Comparison of ENCODE assay signal across 8 mouse cellular contexts in the genomic region with DNA sequence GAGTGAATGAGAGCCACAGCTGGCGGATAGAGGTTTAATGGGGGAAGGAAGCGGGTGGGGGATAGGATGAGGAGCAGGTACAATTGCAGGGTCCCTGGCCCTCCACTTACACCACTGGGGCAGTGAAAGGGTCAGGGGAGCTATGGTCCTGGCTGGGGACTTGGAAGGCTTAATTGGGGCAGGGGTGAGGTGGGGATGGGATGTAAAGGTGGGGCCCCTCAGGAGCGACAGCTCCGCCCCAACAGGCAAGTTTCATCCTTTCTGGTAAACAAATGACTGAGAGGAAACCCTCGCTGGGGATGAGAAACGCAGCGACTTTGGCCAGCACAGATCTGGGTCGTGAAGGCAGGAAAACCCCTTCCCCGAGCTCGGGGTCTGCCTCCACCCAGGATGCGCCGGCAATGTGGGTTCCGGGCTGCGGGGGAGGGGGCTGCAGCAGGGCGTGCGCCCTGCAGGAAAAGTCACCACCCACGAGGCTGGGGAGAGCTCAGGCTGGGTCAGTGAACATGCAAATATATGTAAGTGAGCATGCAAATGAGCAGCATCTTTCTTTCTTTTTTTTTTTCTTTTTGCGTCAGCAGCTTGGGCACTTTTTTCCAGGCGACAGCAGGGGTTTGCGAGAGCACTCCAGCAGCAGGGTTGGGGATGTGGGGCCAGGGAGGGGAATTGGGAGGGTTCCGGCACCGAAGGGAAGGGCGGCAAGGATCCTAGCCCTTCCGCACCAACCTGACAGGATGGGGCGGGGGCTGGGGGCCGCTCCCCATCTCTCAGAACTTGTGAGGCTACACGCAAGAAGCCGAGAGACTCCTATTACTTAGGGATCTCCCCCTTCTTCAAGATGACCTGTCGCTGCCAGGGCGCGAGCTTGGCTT. TPM values are rescaled to one million over a fixed set of nuclear protein-coding genes. Genes with fewer than 3 reads are reported as not detected.
DNase-seq lines count a peak whose midpoint lies in the region; ATAC-seq and TF ChIP-seq lines count a peak whose summit lies in the region.

No protein-coding gene starts in this region.

- no peak for DNase-seq in gastrocnemius, adult 2 months
- DNase-seq in gastrocnemius, postnatal 14 days: no peak
- peak; percentile 64 to 65 for DNase-seq in B cell, adult 2 months
- peak; percentile 49 to 68 for DNase-seq in thymus, postnatal 36 days
- DNase-seq in cerebellum, postnatal 36 days: no peak
- no peak for DNase-seq in gastrocnemius, postnatal 36 days

- ATAC-seq in forebrain, embryonic 16.5 days: no peak
- no peak for ATAC-seq in liver, embryonic 16.5 days (ENCODE audit: low read depth)

- no peak for TF ChIP-seq CTCF in gastrocnemius, adult 2 months (IDR thresholded peaks at IDR 0.05)

- peak overlapping the region; percentile 46 for H3K4me3 ChIP-seq in gastrocnemius, adult 2 months
- H3K4me3 ChIP-seq in forebrain, embryonic 16.5 days (replicated peaks; ENCODE audit: low read length): 0 out of 2 replicates have a peak overlapping the region, but pooled peaks have one; percentile 4
- 0 out of 2 replicates have a peak overlapping the region, but pooled peaks have one; percentile 16 for H3K4me3 ChIP-seq in liver, embryonic 16.5 days (ENCODE audit: low read depth, low read length)

- peak overlapping the region; percentile 28 for H3K4me2 ChIP-seq in forebrain, embryonic 16.5 days (ENCODE audit: low read length)
- H3K4me2 ChIP-seq in liver, embryonic 16.5 days (ENCODE audit: low read depth, low read length): peak overlapping the region; percentile 22

- no peak overlapping the region for H3K27ac ChIP-seq in gastrocnemius, adult 2 months
- no peak overlapping the region for H3K27ac ChIP-seq in forebrain, embryonic 16.5 days (ENCODE audit: low read length)
- H3K27ac ChIP-seq in liver, embryonic 16.5 days (ENCODE audit: low read length): no peak overlapping the region

- H3K4me1 ChIP-seq in forebrain, embryonic 16.5 days (replicated peaks; ENCODE audit: control insufficient read depth, insufficient read depth, low read length): peaks cover 19% of the 10 kb centered on the region
- peaks cover 9% of the 10 kb centered on the region for H3K4me1 ChIP-seq in liver, embryonic 16.5 days (ENCODE audit: control insufficient read depth, low read depth, low read length)

- WGBS in forebrain, embryonic 16.5 days: 1% methylated on average over 31 of the region's 31 CpGs
- WGBS in liver, embryonic 16.5 days (ENCODE audit: insufficient replicate concordance): 4% methylated on average over 31 of the region's 31 CpGs

- intact Hi-C loops in gastrocnemius, adult 2 months (cut with DNase I): no loop called here
- intact Hi-C loops in gastrocnemius, postnatal 14 days (cut with DNase I; ENCODE audit: low total_unique reads): no loop called here
- intact Hi-C loops in gastrocnemius, postnatal 36 days (cut with DNase I): no loop called here

- no peaks in the 10 kb centered on the region for H3K36me3 ChIP-seq in forebrain, embryonic 16.5 days (ENCODE audit: control insufficient read depth, insufficient read depth)
- no peaks in the 10 kb centered on the region for H3K36me3 ChIP-seq in liver, embryonic 16.5 days (ENCODE audit: control insufficient read depth, insufficient read depth)

- H3K9me3 ChIP-seq in forebrain, embryonic 16.5 days (ENCODE audit: control insufficient read depth, low read length): no peaks in the 10 kb centered on the region
- H3K9me3 ChIP-seq in liver, embryonic 16.5 days (replicated peaks; ENCODE audit: control insufficient read depth, low read length): no peaks in the 10 kb centered on the region

- peaks cover 93% of the 10 kb centered on the region for H3K27me3 ChIP-seq in forebrain, embryonic 16.5 days (replicated peaks; ENCODE audit: control insufficient read depth, insufficient read depth, low read length)
- H3K27me3 ChIP-seq in liver, embryonic 16.5 days (ENCODE audit: control insufficient read depth, insufficient read depth, low read depth, low read length): peaks cover 100% of the 10 kb centered on the region

- H3K9ac ChIP-seq in forebrain, embryonic 16.5 days (replicated peaks; ENCODE audit: low read depth, low read length): no peak overlapping the region
- no peak overlapping the region for H3K9ac ChIP-seq in liver, embryonic 16.5 days (ENCODE audit: low read depth, low read length)

RNA-seq across cellular contexts. Expression of a gene that starts 4.8 kb away (rescaled TPM):
- 1 to 10 TPM in 1 of 2 experiments, under 1 TPM in 1; 0.38 to 2.0 TPM for total RNA-seq in gastrocnemius, adult 2 months (2021)
- total RNA-seq in gastrocnemius, postnatal 14 days (2021): 1 to 10 TPM in 1 of 2 experiments, under 1 TPM in 1; 0.74 to 1.1 TPM
- 0.97 and 1.5 TPM in 2 replicates for polyA plus RNA-seq in forebrain, embryonic 16.5 days (2015; fragmentation: Nextera tagmentation; extraction: Ambion mirVana)
- 0.12 and 0.25 TPM in 2 replicates for polyA plus RNA-seq in liver, embryonic 16.5 days (2015; fragmentation: Nextera tagmentation; extraction: Ambion mirVana)
- under 1 TPM; 0.76 to 0.84 TPM for total RNA-seq in gastrocnemius, postnatal 36 days (2021)

RNA-seq across cellular contexts. Expression of a gene that starts 31.6 kb away (rescaled TPM):
- under 1 TPM; 0.13 to 0.45 TPM for total RNA-seq in gastrocnemius, adult 2 months (2021)
- under 1 TPM; 0.58 to 0.90 TPM for total RNA-seq in gastrocnemius, postnatal 14 days (2021)
- 0.08 and 0.12 TPM in 2 replicates for polyA plus RNA-seq in forebrain, embryonic 16.5 days (2015; fragmentation: Nextera tagmentation; extraction: Ambion mirVana)
- 1.1 and 2.3 TPM in 2 replicates for polyA plus RNA-seq in liver, embryonic 16.5 days (2015; fragmentation: Nextera tagmentation; extraction: Ambion mirVana)
- under 1 TPM; 0.27 to 0.43 TPM for total RNA-seq in gastrocnemius, postnatal 36 days (2021)

RNA-seq across cellular contexts. Expression of a gene that starts 38.1 kb away (rescaled TPM):
- total RNA-seq in gastrocnemius, adult 2 months (2021): not detected
- not detected for total RNA-seq in gastrocnemius, postnatal 14 days (2021)
- polyA plus RNA-seq in forebrain, embryonic 16.5 days (2015; fragmentation: Nextera tagmentation; extraction: Ambion mirVana): not detected in 2 replicates
- polyA plus RNA-seq in liver, embryonic 16.5 days (2015; fragmentation: Nextera tagmentation; extraction: Ambion mirVana): not detected in 2 replicates
- not detected for total RNA-seq in gastrocnemius, postnatal 36 days (2021)

RNA-seq across cellular contexts. Expression of a gene that starts 48.2 kb away (rescaled TPM):
- total RNA-seq in gastrocnemius, adult 2 months (2021): 1 to 10 TPM; 4.9 to 6.6 TPM
- 10 to 100 TPM; 11.2 to 17.1 TPM for total RNA-seq in gastrocnemius, postnatal 14 days (2021)
- polyA plus RNA-seq in forebrain, embryonic 16.5 days (2015; fragmentation: Nextera tagmentation; extraction: Ambion mirVana): 11.7 and 13.2 TPM in 2 replicates
- 4.8 and 5.1 TPM in 2 replicates for polyA plus RNA-seq in liver, embryonic 16.5 days (2015; fragmentation: Nextera tagmentation; extraction: Ambion mirVana)
- total RNA-seq in gastrocnemius, postnatal 36 days (2021): 1 to 10 TPM; 6.3 to 6.4 TPM

RNA-seq across cellular contexts. Expression of a gene that starts 57.4 kb away (rescaled TPM):
- total RNA-seq in gastrocnemius, adult 2 months (2021): 10 to 100 TPM; 12.7 to 22.8 TPM
- 10 to 100 TPM; 12.5 to 13.2 TPM for total RNA-seq in gastrocnemius, postnatal 14 days (2021)
- polyA plus RNA-seq in forebrain, embryonic 16.5 days (2015; fragmentation: Nextera tagmentation; extraction: Ambion mirVana): 210 and 269 TPM in 2 replicates
- 11.9 and 12.0 TPM in 2 replicates for polyA plus RNA-seq in liver, embryonic 16.5 days (2015; fragmentation: Nextera tagmentation; extraction: Ambion mirVana)
- total RNA-seq in gastrocnemius, postnatal 36 days (2021): 10 to 100 TPM; 15.0 to 18.5 TPM

Comparison
In these comparisons a context has a peak if more than half of its experiments do, and no peak if none do; other contexts are left out.
1. DNase-seq: peak in B cell, adult 2 months (2 of 2) and thymus, postnatal 36 days (2 of 2); none in gastrocnemius, adult 2 months (single experiment), gastrocnemius, postnatal 14 days (single experiment), cerebellum, postnatal 36 days (0 of 2) and gastrocnemius, postnatal 36 days (0 of 2).
2. Peak in every context shown above with its lines, with median percentiles within 50 percentile points of each other: H3K4me3 ChIP-seq.